Mouse (Mus musculus): ENCODE measurements at regions not wholly inside any gene's neighbourhood (a gene's known extent, or its start where the extent isn't known, plus 50 kb on each side); places are given as distances from the start of the nearest gene placed in this dataset.

DNA sequence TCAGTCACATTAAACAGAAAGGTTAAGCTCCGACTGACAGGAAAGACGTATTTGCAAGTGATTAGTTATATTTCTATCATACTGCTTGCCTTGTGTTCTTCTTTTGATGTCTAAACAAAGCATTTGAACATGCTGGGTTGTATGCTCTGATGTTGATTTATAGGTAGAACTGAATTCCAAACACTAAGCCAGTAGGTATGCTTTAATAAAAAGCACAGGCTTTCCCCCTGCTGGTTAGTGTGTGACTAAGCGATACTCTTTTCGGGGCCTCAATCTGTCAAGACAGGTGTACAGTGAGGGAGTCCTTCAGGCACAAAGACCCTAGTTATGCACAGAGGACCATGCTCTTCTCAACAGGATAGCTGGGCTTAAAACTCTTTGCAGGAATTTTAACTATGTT lies 119.1 kb upstream of the Defb41 start:
- no peak for DNase-seq

DNA sequence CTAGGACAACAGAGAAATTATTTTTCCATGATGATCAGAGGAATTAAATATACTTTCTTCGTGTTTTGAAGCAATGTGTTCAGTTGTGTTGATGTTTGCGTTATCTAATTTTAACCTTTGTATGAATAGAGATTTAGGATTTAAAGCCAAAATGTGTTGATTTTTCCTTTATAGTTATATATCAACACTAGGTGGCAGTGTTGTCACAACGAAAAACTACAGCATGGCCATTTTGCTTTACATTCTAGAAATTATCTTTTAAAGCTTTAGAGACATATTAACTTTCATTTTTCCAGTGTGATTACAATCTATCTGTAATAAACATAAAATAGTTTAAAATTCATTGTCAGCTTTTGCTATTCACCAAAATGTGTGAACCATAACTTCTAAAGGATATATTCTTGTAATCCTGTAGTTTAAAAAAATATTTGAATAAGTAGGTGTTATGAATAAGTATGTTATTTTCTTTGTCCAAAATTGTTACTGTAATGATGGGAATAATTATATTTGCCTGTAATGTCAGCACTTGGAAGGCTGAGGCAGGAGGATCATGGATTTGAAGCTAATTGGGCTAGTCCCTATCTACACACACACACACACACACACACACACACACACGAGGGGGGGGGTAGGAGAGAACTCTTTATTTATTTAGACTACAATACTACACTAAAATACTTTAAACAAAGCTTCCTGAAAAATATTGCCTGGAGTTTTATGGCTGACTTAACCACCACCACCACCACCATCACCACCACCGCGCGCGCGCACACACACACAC lies 95.2 kb upstream of the Defb41 start:
- no peak for DNase-seq

- DNase-seq, result no peak
These were observed 73.9 kb upstream of the Defb41 start for GRCm38 (mm10) chr1:18338871-18339270.

All from cerebellum, adult 11-12 months (tissue).